Mouse (Mus musculus) neural tube, embryonic 15.5 days (tissue): ENCODE data around the gene Mgst2. TPM values are rescaled to one million over a fixed set of nuclear protein-coding genes. Genes with fewer than 3 reads are reported as not detected.

Experiments
- ATAC-seq: fragments of 200-750 bp; cut with Nextera tagmentation; 2 replicates; pipeline ENCODE4 v1.8.0; 2017; ENCODE audit warnings: mild to moderate bottlenecking, moderate TSS enrichment, moderate library complexity; ENCODE audit not compliant: low FRiP score
- H3K27ac ChIP-seq: fragments of 300-500 bp; sonication (generic); replicated peaks from 2 replicates; pipeline ENCODE4 v1.5.1; 2015; ENCODE audit warnings: mild to moderate bottlenecking, inconsistent platforms
- H3K27me3 ChIP-seq: fragments of 300-500 bp; sonication (generic); replicated peaks from 2 replicates; pipeline ENCODE4 v1.6.1; 2015; ENCODE audit warnings: inconsistent platforms
- H3K36me3 ChIP-seq: fragments of 300-500 bp; sonication (generic); 2 replicates; pipeline ENCODE4 v1.6.1; 2015; ENCODE audit warnings: inconsistent platforms
- H3K4me1 ChIP-seq: fragments of 300-500 bp; sonication (generic); 2 replicates; pipeline ENCODE4 v1.6.1; 2015; ENCODE audit warnings: inconsistent platforms
- H3K4me2 ChIP-seq: fragments of 300-500 bp; sonication (generic); 2 replicates; pipeline ENCODE4 v1.6.1; 2015; ENCODE audit warnings: inconsistent platforms, mild to moderate bottlenecking, moderate library complexity
- H3K4me3 ChIP-seq: fragments of 300-500 bp; sonication (generic); replicated peaks from 2 replicates; pipeline ENCODE4 v1.5.1; 2015; ENCODE audit warnings: mild to moderate bottlenecking, inconsistent platforms
- H3K9ac ChIP-seq: fragments of 300-500 bp; sonication (generic); replicated peaks from 2 replicates; pipeline ENCODE4 v1.6.1; 2015; ENCODE audit warnings: mild to moderate bottlenecking, inconsistent platforms
- H3K9me3 ChIP-seq: fragments of 300-500 bp; sonication (generic); replicated peaks from 2 replicates; pipeline ENCODE4 v1.6.1; 2016; ENCODE audit warnings: inconsistent platforms
- WGBS: fragments of 180-500 bp; shearing (Covaris S2); methylation state at CpG from one replicate; pipeline ENCODE4 v1.1.7; 2015; ENCODE audit warnings: mixed read lengths; 5-methylcytosine and 5-hydroxymethylcytosine counted together
- polyA plus RNA-seq: library from polyadenylated mRNA; unstranded; fragments of >200 nt; fragmentation: Nextera tagmentation; extraction: Ambion mirVana; gene quantifications from 2 replicates; pipeline ENCODE4 v1.2.1, GENCODE M21; 2015

Mgst2 gene
- polyA plus RNA-seq, 1 experiment from 2014 or later: 0.88 TPM

DNA sequence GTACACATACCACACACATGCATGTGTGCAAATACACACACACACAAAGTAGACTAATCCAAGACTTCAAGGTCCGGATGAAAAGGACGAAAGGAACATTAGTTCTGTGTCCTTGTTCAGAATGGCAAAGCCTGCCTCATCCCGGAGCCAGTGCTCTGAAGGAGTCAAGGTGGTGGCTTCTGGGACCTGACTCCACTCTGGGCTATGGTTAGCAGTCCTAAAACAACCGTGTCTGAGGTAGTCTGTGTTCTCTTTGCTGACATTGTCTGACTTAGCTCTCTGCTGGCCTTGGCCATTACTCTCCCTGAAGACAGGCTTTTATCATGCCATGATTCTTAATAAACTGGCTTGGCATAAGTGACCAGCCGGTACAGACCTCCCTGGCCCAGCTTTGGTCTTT lies 745 bp upstream of the Mgst2 start:
- Histone ChIP-seq H3K36me3 (no peaks in the 10 kb centered on the region), H3K9me3 (no peaks in the 10 kb centered on the region), H3K27me3 (no peaks in the 10 kb centered on the region), H3K27ac (no peak overlapping the region), H3K9ac (no peak overlapping the region), H3K4me1 (0 out of 2 replicates have a peak, but pooled peaks cover 2% of the 10 kb centered on the region), H3K4me2 (no peak overlapping the region), H3K4me3 (no peak overlapping the region)
- ATAC-seq: no peak
- WGBS: 86% methylated on average over 5 of the region's 5 CpGs

DNA sequence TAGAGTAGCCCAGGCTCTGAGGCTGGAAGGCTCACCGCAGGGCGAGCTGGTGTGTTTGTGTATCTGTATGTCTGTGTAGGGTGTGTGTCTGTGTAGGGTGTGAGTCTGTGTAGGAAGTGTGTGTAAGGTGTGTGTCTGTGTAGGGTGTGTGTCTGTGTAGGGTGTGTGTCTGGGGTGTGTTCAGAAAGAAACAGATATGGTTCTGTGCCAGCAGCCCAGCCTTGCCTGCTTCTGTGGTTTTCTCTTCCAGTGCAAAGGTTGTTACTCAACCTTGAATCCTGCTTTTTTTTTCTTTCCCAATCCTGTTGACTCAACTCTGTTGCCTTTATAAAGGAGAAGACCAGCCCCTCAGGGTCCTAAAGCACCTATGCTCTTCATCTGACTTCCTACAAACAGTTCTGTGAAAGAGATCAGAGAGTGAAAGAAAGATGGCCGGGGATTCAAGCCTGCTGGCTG lies 689 bp downstream of the Mgst2 start:
- Histone ChIP-seq H3K9me3 (no peaks in the 10 kb centered on the region), H3K9ac (no peak overlapping the region), H3K4me2 (no peak overlapping the region), H3K4me1 (0 out of 2 replicates have a peak, but pooled peaks cover 2% of the 10 kb centered on the region), H3K36me3 (no peaks in the 10 kb centered on the region), H3K27ac (no peak overlapping the region), H3K4me3 (no peak overlapping the region), H3K27me3 (no peaks in the 10 kb centered on the region)
- 80% methylated on average over 3 of the region's 3 CpGs for WGBS
- ATAC-seq: no peak

DNA sequence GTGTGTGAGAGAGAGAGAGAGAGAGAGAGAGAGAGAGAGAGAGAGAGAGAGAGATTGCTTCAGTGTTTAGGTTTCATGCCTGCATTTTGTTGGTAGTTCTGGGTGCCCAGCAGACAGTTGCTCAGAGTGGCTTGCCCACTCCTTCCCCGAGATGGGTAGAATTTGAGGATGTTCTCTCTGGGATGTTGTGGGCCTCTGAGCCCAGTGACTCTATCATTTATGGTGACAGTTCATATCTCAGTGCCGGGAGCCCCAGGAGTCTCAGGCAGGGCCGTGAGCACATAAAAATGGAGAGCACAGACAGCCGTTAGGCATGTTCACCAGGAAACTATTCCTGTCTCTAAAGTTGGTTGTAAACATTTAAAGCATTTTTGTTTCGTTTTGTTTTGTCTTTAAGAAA lies 1.2 kb downstream of the Mgst2 start:
- Histone ChIP-seq H3K9ac (no peak overlapping the region), H3K4me2 (no peak overlapping the region), H3K4me3 (no peak overlapping the region), H3K9me3 (no peaks in the 10 kb centered on the region), H3K36me3 (no peaks in the 10 kb centered on the region), H3K27ac (no peak overlapping the region), H3K27me3 (no peaks in the 10 kb centered on the region), H3K4me1 (0 out of 2 replicates have a peak, but pooled peaks cover 2% of the 10 kb centered on the region)
- ATAC-seq: no peak
- WGBS: 45% methylated on average over 5 of the region's 5 CpGs

DNA sequence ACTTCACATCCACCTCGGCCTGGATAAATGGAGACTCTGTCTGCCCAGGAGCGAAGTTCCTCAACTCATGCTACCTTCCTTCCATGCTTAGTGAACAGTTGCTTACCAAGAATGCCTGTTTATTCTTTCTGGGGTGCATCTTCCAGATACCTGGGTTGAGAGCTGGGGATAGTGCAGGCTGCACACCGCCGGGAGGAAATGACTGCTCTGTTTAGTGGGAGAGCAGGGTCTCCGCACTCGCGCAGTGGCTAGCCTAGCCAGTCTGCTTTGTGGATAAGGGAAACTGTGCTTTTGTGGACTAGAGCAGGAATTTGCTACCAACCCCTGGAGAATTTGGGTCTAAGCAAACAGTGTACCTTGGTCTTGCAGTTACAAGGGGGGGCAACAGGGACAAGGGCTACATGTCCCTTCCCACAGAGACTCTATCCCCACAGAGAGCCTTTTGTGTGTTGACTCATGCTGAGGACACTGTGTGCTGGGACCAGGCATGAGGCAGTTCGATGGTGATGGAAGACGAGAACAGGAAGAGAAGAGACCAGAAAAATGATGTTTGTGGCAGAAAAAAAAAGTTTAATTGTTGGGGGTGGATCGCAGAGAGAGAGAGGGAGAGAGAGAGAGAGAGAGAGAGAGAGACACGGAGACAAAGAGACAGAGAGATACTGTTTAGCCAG lies 1.9 kb downstream of the Mgst2 start:
- H3K4me3 ChIP-seq: no peak overlapping the region
- WGBS: 82% methylated on average over 11 of the region's 11 CpGs
- H3K4me2 ChIP-seq: no peak overlapping the region
- no peak for ATAC-seq
- no peaks in the 10 kb centered on the region for H3K36me3 ChIP-seq
- no peaks in the 10 kb centered on the region for H3K27me3 ChIP-seq
- no peaks in the 10 kb centered on the region for H3K9me3 ChIP-seq
- H3K4me1 ChIP-seq: 0 out of 2 replicates have a peak, but pooled peaks cover 2% of the 10 kb centered on the region
- no peak overlapping the region for H3K27ac ChIP-seq
- no peak overlapping the region for H3K9ac ChIP-seq

DNA sequence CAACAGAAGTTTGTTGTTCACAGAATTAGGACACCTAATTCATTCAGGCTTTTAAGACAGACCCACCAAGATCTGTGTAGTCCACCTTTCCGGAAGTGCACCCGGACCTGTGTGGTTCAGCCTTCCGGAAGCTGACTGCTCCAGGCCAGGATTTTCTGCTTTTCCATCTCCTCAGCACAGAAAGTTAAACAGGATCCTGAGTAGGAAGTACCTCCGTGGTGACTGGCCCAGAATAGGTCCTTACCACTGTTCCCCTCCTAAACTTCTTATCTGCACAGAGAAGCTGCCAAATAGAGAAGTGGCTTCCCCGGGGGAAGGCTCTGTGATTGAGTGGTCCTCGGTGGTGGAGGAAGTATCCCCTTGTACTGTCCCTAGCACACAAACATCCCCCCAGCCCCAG lies 2.4 kb downstream of the Mgst2 start:
- Histone ChIP-seq H3K27me3 (no peaks in the 10 kb centered on the region), H3K4me2 (no peak overlapping the region), H3K9ac (no peak overlapping the region), H3K4me1 (0 out of 2 replicates have a peak, but pooled peaks cover 2% of the 10 kb centered on the region), H3K27ac (no peak overlapping the region), H3K4me3 (no peak overlapping the region), H3K9me3 (no peaks in the 10 kb centered on the region), H3K36me3 (no peaks in the 10 kb centered on the region)
- ATAC-seq: no peak
- 82% methylated on average over 6 of the region's 6 CpGs for WGBS

DNA sequence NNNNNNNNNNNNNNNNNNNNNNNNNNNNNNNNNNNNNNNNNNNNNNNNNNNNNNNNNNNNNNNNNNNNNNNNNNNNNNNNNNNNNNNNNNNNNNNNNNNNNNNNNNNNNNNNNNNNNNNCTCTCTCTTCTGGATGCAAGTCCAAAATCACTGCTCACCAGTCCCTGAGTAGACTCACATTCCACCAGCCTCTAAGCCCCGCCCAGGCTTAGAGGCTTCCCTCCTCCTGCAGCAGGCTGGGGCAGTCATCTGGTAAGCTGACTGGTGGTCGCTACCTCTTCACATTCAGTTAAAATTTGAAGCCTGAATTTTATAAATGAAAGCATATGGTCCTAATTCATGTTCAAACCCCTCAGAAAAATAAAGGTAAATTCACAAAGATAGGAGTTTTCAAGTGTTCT lies 8.4 kb downstream of the Mgst2 start:
- Histone ChIP-seq H3K4me1 (no peaks in the 10 kb centered on the region), H3K9me3 (no peaks in the 10 kb centered on the region), H3K27ac (no peak overlapping the region), H3K27me3 (no peaks in the 10 kb centered on the region), H3K4me2 (no peak overlapping the region), H3K9ac (no peak overlapping the region), H3K4me3 (no peak overlapping the region), H3K36me3 (no peaks in the 10 kb centered on the region)
- no peak for ATAC-seq
- 54% methylated on average over 2 of the region's 2 CpGs for WGBS

DNA sequence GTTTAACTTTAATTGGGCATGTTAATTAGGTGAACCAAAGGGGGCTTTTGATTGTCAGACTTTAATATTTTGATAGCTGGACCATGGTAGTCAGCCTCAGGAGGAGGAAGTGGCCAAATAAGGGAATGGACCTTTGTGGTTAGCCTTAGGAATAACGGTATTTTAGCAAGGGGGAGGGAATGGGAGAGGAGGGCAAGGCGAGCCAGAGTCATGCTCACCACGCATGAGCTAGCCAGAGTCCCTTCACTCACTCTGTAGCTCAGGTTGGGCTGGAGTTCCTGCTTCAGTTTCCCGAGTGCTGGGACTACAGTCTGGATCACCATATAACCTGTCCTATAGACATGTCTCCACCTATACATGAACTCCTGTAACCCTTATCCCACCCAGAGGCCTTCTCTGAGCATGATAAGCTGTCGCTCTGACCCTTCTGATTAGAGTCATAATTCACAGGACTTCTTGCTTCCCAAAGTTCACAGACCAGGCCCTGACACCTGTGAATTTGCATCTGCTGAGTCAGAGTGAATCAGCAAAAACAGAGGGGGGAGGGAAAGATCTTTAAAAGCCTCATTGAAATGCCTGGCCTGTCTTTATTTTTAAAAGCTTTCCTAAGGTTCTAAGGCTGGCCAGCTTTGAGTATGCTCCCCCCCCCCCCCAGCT lies 10.4 kb downstream of the Mgst2 start:
- Histone ChIP-seq H3K4me3 (no peak overlapping the region), H3K9me3 (no peaks in the 10 kb centered on the region), H3K27me3 (no peaks in the 10 kb centered on the region), H3K27ac (no peak overlapping the region), H3K4me2 (no peak overlapping the region), H3K36me3 (no peaks in the 10 kb centered on the region), H3K4me1 (no peaks in the 10 kb centered on the region), H3K9ac (no peak overlapping the region)
- no peak for ATAC-seq
- 85% methylated on average over 5 of the region's 5 CpGs for WGBS

DNA sequence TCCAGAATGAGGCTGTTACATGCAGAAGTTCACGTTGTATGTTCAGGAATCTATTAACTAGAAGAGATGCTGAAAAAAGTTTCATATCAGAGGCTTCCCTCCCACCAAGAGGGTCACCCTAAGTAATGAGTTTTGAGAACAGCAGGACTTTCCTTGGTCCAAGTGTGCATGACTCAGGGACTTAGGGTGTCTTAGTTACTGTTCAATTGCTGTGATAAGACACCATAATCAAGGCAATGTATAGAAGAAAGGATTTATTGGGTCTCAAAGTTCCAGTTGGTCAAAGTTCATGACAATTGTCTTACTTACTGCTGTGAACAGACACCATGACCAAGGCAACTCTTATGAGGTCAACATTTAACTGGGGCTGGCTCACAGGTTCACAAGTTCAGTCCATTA lies 10.9 kb downstream of the Mgst2 start:
- H3K9me3 ChIP-seq: no peaks in the 10 kb centered on the region
- H3K27ac ChIP-seq: no peak overlapping the region
- H3K36me3 ChIP-seq: no peaks in the 10 kb centered on the region
- no peak overlapping the region for H3K4me3 ChIP-seq
- no peak for ATAC-seq
- no peak overlapping the region for H3K4me2 ChIP-seq
- 87% methylated on average over 1 of the region's 1 CpGs for WGBS
- no peak overlapping the region for H3K9ac ChIP-seq
- no peaks in the 10 kb centered on the region for H3K27me3 ChIP-seq
- H3K4me1 ChIP-seq: no peaks in the 10 kb centered on the region

DNA sequence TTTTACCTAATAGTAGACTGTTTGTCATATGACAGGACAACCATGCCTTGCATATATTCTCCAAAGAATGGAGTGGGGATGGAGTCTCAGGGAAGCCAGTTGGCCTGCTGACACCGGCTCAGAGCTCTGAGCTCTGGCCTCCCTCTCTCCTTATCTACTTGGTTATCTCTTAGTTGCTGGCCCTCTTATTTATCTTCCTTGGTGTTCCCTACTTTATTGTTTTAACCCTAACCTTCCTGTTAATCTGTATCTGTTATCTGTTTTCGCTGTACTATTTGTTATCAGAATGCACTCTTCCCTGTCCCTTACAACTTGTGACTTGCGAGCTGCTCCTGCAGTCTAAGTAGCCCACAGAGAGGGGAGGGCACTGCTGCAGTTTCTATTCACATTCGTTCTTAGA lies 12.5 kb downstream of the Mgst2 start:
- no peaks in the 10 kb centered on the region for H3K36me3 ChIP-seq
- no peaks in the 10 kb centered on the region for H3K9me3 ChIP-seq
- no peak overlapping the region for H3K4me3 ChIP-seq
- no peak overlapping the region for H3K9ac ChIP-seq
- no peak overlapping the region for H3K4me2 ChIP-seq
- H3K4me1 ChIP-seq: no peaks in the 10 kb centered on the region
- WGBS: 65% methylated on average over 4 of the region's 4 CpGs
- H3K27ac ChIP-seq: no peak overlapping the region
- no peaks in the 10 kb centered on the region for H3K27me3 ChIP-seq
- no peak for ATAC-seq

DNA sequence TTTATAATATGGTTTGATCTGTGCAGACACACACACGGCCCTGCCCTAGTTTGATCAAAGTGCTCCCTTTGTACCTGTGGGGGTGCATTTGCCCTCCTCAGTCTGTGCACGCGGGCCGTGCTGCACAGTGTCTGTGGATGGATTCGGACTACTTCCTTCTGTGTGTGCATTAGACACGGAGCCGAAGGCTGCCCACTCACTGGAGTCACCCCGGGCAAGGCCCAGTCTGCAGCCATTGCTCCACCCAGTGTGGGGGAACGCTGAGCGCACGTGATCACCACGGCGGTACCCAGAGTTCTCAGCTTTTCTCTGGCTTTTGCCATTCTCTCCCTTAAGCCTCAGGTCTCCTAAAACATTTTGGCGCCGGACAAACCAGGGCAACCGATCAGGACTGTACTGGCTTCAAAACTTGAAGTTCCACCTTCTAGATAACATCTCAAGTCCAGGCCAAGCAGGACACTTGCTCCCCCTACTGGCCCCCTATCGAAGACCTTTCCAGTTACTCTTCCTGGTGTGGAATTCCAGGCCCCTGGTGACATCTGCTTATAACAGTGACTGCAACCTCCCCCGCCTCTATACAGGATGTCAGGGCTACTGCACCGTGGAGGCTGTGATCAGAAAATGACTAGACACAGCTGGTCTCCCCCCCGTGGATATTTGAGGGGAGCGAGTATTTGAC lies 13.4 kb downstream of the Mgst2 start:
- Histone ChIP-seq H3K27me3 (no peaks in the 10 kb centered on the region), H3K36me3 (no peaks in the 10 kb centered on the region), H3K9me3 (no peaks in the 10 kb centered on the region), H3K27ac (no peak overlapping the region), H3K4me2 (no peak overlapping the region), H3K4me3 (no peak overlapping the region), H3K9ac (no peak overlapping the region), H3K4me1 (no peaks in the 10 kb centered on the region)
- 78% methylated on average over 21 of the region's 21 CpGs for WGBS
- no peak for ATAC-seq

DNA sequence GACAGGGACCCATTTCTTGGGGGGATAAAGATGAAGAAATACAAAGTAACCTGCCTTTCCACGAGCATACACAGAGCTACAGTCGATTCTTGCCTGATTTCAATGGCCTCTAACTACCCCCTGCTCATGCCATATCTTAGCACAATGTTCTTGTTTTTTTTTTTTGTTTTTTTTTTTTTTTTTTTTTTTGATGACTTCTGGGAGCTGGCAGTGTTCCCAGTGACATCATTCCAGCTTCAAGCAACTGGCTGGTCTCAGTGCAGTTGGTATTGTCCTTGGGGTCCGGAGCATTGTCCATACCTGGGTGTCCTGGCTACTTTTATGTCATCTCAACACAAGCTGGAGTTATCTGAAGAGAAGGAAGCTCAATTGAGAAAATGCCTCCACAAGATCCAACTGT lies 14.8 kb downstream of the Mgst2 start:
- no peaks in the 10 kb centered on the region for H3K36me3 ChIP-seq
- no peak overlapping the region for H3K4me3 ChIP-seq
- no peaks in the 10 kb centered on the region for H3K27me3 ChIP-seq
- 83% methylated on average over 3 of the region's 3 CpGs for WGBS
- no peak for ATAC-seq
- no peak overlapping the region for H3K4me2 ChIP-seq
- H3K4me1 ChIP-seq: no peaks in the 10 kb centered on the region
- no peak overlapping the region for H3K9ac ChIP-seq
- no peak overlapping the region for H3K27ac ChIP-seq
- no peaks in the 10 kb centered on the region for H3K9me3 ChIP-seq

DNA sequence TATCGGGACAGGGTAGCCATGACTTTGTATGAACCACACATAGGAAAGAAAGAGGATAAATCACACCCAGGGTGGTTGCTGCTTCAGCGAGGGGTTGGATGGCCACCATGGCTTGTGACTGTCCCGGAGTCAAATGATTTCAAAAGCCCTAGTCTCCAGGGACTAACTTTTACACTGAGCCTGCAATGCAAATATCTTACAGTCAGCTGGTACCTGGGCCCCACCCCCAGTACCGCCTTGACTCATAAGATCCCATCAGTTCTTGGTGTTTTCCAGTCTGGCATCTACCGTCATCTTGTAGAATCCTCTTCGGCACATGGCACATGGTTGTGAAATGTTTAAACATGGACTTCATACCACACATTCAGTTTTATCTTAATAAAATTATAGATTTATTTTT lies 25.4 kb downstream of the Mgst2 start:
- Histone ChIP-seq H3K4me1 (no peaks in the 10 kb centered on the region), H3K4me2 (no peak overlapping the region), H3K27me3 (no peaks in the 10 kb centered on the region), H3K27ac (no peak overlapping the region), H3K9me3 (no peaks in the 10 kb centered on the region), H3K36me3 (peaks cover 24% of the 10 kb centered on the region), H3K9ac (no peak overlapping the region), H3K4me3 (no peak overlapping the region)
- ATAC-seq: no peak
- 94% methylated on average over 6 of the region's 6 CpGs for WGBS
